ENCODE assay signal across 23 mouse cellular contexts in genomic region chrX:36689655-36690054, GRCm38 (mm10). TPM values are rescaled to one million over a fixed set of nuclear protein-coding genes. Genes with fewer than 3 reads are reported as not detected.
A peak's percentile ranks its signal among the peaks of the same experiment; 100 is the strongest.
DNase-seq lines count a peak whose midpoint lies in the region; ATAC-seq lines count a peak whose summit lies in the region.
"Had no signal": no experiment of that assay in that cellular context is flagged by ENCODE, and none has a peak within 500 bp of the region (broad histone marks: within the 10 kb centered on the region; RNA-seq: fewer than 3 reads in every experiment).

No protein-coding gene starts in this region.

- no peak overlapping the region for H3K4me3 ChIP-seq in forebrain, embryonic 14.5 days (ENCODE audit: low read depth, low read length)
- no peak overlapping the region for H3K4me3 ChIP-seq in hindbrain, embryonic 14.5 days (replicated peaks; ENCODE audit: low read length)
- H3K4me3 ChIP-seq: erythroblast, embryonic 14.5 days; forebrain, embryonic 13.5 days; layer of hippocampus, adult 2 months; midbrain, embryonic 15.5 days; myocyte had no signal

- H3K4me2 ChIP-seq in forebrain, embryonic 14.5 days (ENCODE audit: low read length) = no peak overlapping the region
- H3K4me2 ChIP-seq in hindbrain, embryonic 14.5 days (replicated peaks) = no peak overlapping the region
- H3K4me2 ChIP-seq: forebrain, embryonic 13.5 days; liver, embryonic 11.5 days; midbrain, embryonic 15.5 days had no signal

- no peaks in the 10 kb centered on the region for H3K36me3 ChIP-seq in forebrain, embryonic 14.5 days (ENCODE audit: control insufficient read depth, insufficient read depth, low read length)
- no peaks in the 10 kb centered on the region for H3K36me3 ChIP-seq in hindbrain, embryonic 14.5 days (replicated peaks; ENCODE audit: control insufficient read depth, insufficient read depth)
- H3K36me3 ChIP-seq: G1E; midbrain, embryonic 15.5 days had no signal

- H3K27me3 ChIP-seq in forebrain, embryonic 14.5 days (replicated peaks; ENCODE audit: control insufficient read depth, insufficient read depth, low read length) = no peaks in the 10 kb centered on the region
- H3K27me3 ChIP-seq in hindbrain, embryonic 14.5 days (ENCODE audit: control insufficient read depth, insufficient read depth, low read length) = no peaks in the 10 kb centered on the region
- H3K27me3 ChIP-seq: forebrain, embryonic 13.5 days; midbrain, embryonic 15.5 days had no signal

- no peak overlapping the region for H3K9ac ChIP-seq in forebrain, embryonic 14.5 days (ENCODE audit: low read length)
- H3K9ac ChIP-seq in hindbrain, embryonic 14.5 days = no peak overlapping the region
- H3K9ac ChIP-seq: forebrain, embryonic 13.5 days; midbrain, embryonic 15.5 days had no signal

- DNase-seq in 416B (ENCODE audit: low read depth) = peak; percentile 84
- peak; percentile 16 for DNase-seq in CD4-positive helper T cell, adult 2 months (ENCODE audit: low read depth, low spot score)
- DNase-seq in thymus, postnatal 0 days (ENCODE audit: low spot score) = peak; percentile 29
- no peak for DNase-seq in lung, adult 18-20 months
- no peak for DNase-seq in layer of hippocampus, postnatal 36 days
- no peak for DNase-seq in forebrain, embryonic 14.5 days (ENCODE audit: low spot score)
- DNase-seq in hindbrain, embryonic 14.5 days (ENCODE audit: low spot score) = no peak
- DNase-seq: adrenal gland, postnatal 36 days; cerebellum, adult 11-12 months; gastrocnemius, postnatal 14 days; kidney, adult 2 months; kidney, postnatal 14 days; lung, adult 2 months had no signal

- no peak overlapping the region for H3K27ac ChIP-seq in forebrain, embryonic 14.5 days (ENCODE audit: low read depth, low read length)
- no peak overlapping the region for H3K27ac ChIP-seq in hindbrain, embryonic 14.5 days
- H3K27ac ChIP-seq: forebrain, embryonic 13.5 days; layer of hippocampus, adult 2 months; midbrain, embryonic 15.5 days had no signal

- no peaks in the 10 kb centered on the region for H3K4me1 ChIP-seq in forebrain, embryonic 14.5 days (ENCODE audit: control insufficient read depth, insufficient read depth, low read length)
- H3K4me1 ChIP-seq in hindbrain, embryonic 14.5 days (replicated peaks; ENCODE audit: control insufficient read depth, insufficient read depth, low read length) = no peaks in the 10 kb centered on the region
- H3K4me1 ChIP-seq: forebrain, embryonic 13.5 days; midbrain, embryonic 15.5 days had no signal

- no peaks in the 10 kb centered on the region for H3K9me3 ChIP-seq in forebrain, embryonic 14.5 days (replicated peaks; ENCODE audit: control insufficient read depth, low read length)
- no peaks in the 10 kb centered on the region for H3K9me3 ChIP-seq in hindbrain, embryonic 14.5 days (ENCODE audit: control insufficient read depth, low read length)
- H3K9me3 ChIP-seq: forebrain, embryonic 13.5 days; midbrain, embryonic 15.5 days had no signal

- ATAC-seq in granulocyte monocyte progenitor cell, adult 5-6 weeks (replicated peaks; ENCODE audit: poor library complexity, severe bottlenecking) = peak; percentile 98
- no peak for ATAC-seq in forebrain, embryonic 14.5 days
- no peak for ATAC-seq in hindbrain, embryonic 14.5 days (ENCODE audit: low FRiP score)
- ATAC-seq: forebrain, embryonic 13.5 days; inflammation-experienced regulatory T-cells, adult 6 months; midbrain, embryonic 15.5 days had no signal

RNA-seq across cellular contexts. Expression of gene Akap17b, which starts 44.5 kb away (rescaled TPM):
- total RNA-seq in granulocyte monocyte progenitor cell, adult 5-6 weeks (2014; fragmentation: Nextera tagmentation) = 1.6 and 2.6 TPM in 2 replicates
- total RNA-seq in granulocyte monocyte progenitor cell, adult 5-6 weeks (2017) = 3.4 and 3.8 TPM in 2 replicates
- polyA plus RNA-seq in thymus, postnatal 0 days (2015; fragmentation: Nextera tagmentation; extraction: Ambion mirVana) = 1.5 and 1.7 TPM in 2 replicates
- 10 to 100 TPM in 1 of 2 experiments, 1 to 10 TPM in 1; 8.3 to 10.4 TPM for total RNA-seq in layer of hippocampus, postnatal 36 days (2021)
- 3.6 and 4.1 TPM in 2 replicates for polyA plus RNA-seq in forebrain, embryonic 14.5 days (2014; fragmentation: Nextera tagmentation; extraction: Ambion mirVana)
- polyA plus RNA-seq in hindbrain, embryonic 14.5 days (2014; fragmentation: Nextera tagmentation; extraction: Ambion mirVana) = 6.6 and 6.8 TPM in 2 replicates
- polyA plus RNA-seq: erythroblast, embryonic 14.5 days had no signal

RNA-seq across cellular contexts. Expression of gene Slc25a43, which starts 53.8 kb away (rescaled TPM):
- total RNA-seq in granulocyte monocyte progenitor cell, adult 5-6 weeks (2014; fragmentation: Nextera tagmentation) = 2.5 and 4.3 TPM in 2 replicates
- 1.0 and 1.2 TPM in 2 replicates for total RNA-seq in granulocyte monocyte progenitor cell, adult 5-6 weeks (2017)
- 1.5 and 2.7 TPM in 2 replicates for polyA plus RNA-seq in thymus, postnatal 0 days (2015; fragmentation: Nextera tagmentation; extraction: Ambion mirVana)
- total RNA-seq in layer of hippocampus, postnatal 36 days (2021) = under 1 TPM in 1 of 2 experiments, not detected in 1; 0.52 TPM
- polyA plus RNA-seq in forebrain, embryonic 14.5 days (2014; fragmentation: Nextera tagmentation; extraction: Ambion mirVana) = 0.40 and 0.51 TPM in 2 replicates
- polyA plus RNA-seq in hindbrain, embryonic 14.5 days (2014; fragmentation: Nextera tagmentation; extraction: Ambion mirVana) = 0.42 and 0.96 TPM in 2 replicates
- total RNA-seq: megakaryocyte-erythroid progenitor cell, adult 5-6 weeks had no signal
- polyA plus RNA-seq: erythroblast, embryonic 14.5 days; G1E had no signal

Comparison
In these comparisons a context has a peak if more than half of its experiments do, and no peak if none do; other contexts are left out.
1. DNase-seq: peak in 416B (single experiment), CD4-positive helper T cell, adult 2 months (single experiment) and thymus, postnatal 0 days (single experiment); none in lung, adult 18-20 months (0 of 2), layer of hippocampus, postnatal 36 days (0 of 2), forebrain, embryonic 14.5 days (single experiment) and hindbrain, embryonic 14.5 days (single experiment).